Mouse (Mus musculus): ENCODE measurements at regions not wholly inside any gene's neighbourhood (a gene's known extent, or its start where the extent isn't known, plus 50 kb on each side); places are given as distances from the start of the nearest gene placed in this dataset.

DNA sequence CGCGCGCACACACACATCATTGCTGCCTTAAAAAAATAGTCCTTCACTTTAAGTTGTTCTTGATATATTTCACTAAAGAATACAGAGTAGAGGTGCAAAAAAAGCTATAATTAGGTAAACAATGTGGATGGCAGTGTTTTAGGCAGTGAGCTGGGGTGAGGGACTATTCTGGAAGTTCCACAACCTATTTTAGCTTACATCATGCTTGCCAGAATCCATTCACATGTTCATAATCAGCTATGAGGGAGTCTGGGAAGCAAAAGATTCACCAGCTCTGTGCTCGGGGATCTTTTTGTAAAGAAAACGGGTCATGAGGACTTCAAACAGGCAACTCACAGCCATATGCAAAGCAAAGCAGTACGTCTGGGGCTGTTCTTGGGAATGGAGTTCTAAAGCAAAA lies 242.3 kb downstream of the Cog6 start:
- Histone ChIP-seq H3K4me3 (no peak overlapping the region), H3K4me2 (no peak overlapping the region), H3K9ac (no peak overlapping the region), H3K4me1 (no peaks in the 10 kb centered on the region), H3K27ac (no peak overlapping the region), H3K27me3 (0 out of 2 replicates have a peak, but pooled peaks cover 7% of the 10 kb centered on the region), H3K36me3 (no peaks in the 10 kb centered on the region), H3K9me3 (no peaks in the 10 kb centered on the region)
- WGBS: 83% methylated on average over 6 of the region's 6 CpGs
- no peak for ATAC-seq (ENCODE audit: insufficient number of reproducible peaks, low FRiP score, low TSS enrichment, low read depth)

DNA sequence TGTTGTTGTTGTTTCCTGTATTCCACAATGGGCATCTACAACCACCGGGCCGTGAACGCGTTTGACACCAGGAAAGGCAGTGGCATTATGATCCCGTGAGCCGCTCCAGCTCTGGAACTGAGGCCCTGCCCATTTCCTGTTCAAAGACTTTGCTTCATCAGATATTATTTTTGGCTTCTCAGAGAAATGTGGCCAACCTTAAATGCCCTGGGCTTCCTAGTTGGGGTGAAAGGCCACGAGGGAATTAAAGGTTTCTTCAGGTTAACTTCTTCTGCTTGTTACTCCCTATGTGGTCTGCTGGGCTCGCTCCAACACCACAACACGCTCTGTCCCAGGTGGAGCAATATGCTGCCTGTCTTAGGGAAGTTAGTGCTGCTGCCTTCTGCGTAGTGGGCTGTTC lies 249.8 kb downstream of the Cog6 start:
- Histone ChIP-seq H3K36me3 (no peaks in the 10 kb centered on the region), H3K4me3 (no peak overlapping the region), H3K9me3 (no peaks in the 10 kb centered on the region), H3K4me1 (peaks cover 8% of the 10 kb centered on the region), H3K27ac (no peak overlapping the region), H3K9ac (no peak overlapping the region), H3K4me2 (no peak overlapping the region), H3K27me3 (no peaks in the 10 kb centered on the region; the same call in 1 of the 2 replicates)
- ATAC-seq (ENCODE audit: insufficient number of reproducible peaks, low FRiP score, low TSS enrichment, low read depth): no peak
- whole genome bisulfite sequencing: 50% methylated on average over 10 of the region's 10 CpGs

DNA sequence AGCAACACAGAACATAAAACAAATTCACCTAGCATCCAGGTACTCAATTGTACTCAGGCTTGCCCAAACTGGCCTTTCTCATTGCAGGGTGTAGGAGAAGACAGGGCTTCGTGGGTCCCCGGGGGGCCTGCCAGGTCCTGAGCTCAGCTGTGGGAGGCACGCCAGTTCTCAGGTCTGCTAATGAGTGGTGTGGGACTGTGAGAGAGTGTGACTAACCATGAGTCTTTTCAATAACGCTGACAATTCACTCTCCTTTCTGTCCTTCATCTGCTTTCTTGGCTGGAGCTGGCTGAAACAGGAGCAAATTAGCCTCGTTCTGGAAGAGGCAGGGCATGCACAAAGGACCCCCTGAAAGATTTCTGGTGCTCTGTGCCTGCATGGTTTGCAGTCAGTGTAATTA lies 250.2 kb downstream of the Cog6 start:
- Histone ChIP-seq H3K27ac (no peak overlapping the region), H3K9me3 (no peaks in the 10 kb centered on the region), H3K36me3 (no peaks in the 10 kb centered on the region), H3K9ac (no peak overlapping the region), H3K27me3 (no peaks in the 10 kb centered on the region; the same call in 1 of the 2 replicates), H3K4me1 (peaks cover 8% of the 10 kb centered on the region), H3K4me3 (no peak overlapping the region), H3K4me2 (no peak overlapping the region)
- no peak for ATAC-seq (ENCODE audit: insufficient number of reproducible peaks, low FRiP score, low TSS enrichment, low read depth)
- WGBS: 38% methylated on average over 5 of the region's 5 CpGs

DNA sequence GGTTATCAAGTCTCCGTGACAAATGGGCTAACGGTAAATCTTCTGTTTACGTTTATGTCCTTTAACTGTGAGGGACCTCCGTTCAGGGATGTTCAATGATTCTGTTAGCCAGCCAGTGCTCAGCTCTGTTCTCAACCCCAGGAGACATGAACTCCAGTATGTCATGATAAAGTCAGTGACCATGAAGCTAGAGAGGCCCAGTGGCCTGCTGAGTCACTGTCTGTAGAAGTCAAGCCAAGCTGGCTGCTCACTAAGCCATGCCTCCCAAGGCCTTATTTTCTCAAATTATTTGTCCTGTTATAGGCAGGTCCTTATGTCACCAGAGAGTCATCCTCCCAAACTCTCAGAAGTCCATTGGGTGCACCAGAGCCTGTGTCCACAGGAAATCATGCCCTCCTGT lies 252.9 kb downstream of the Cog6 start:
- no peak overlapping the region for H3K4me3 ChIP-seq
- no peaks in the 10 kb centered on the region for H3K36me3 ChIP-seq
- no peak overlapping the region for H3K4me2 ChIP-seq
- no peak overlapping the region for H3K27ac ChIP-seq
- 75% methylated on average over 4 of the region's 4 CpGs for WGBS
- H3K4me1 ChIP-seq: peaks cover 8% of the 10 kb centered on the region
- no peak overlapping the region for H3K9ac ChIP-seq
- H3K9me3 ChIP-seq: no peaks in the 10 kb centered on the region
- ATAC-seq (ENCODE audit: insufficient number of reproducible peaks, low FRiP score, low TSS enrichment, low read depth): no peak
- no peaks in the 10 kb centered on the region; the same call in 1 of the 2 replicates for H3K27me3 ChIP-seq

DNA sequence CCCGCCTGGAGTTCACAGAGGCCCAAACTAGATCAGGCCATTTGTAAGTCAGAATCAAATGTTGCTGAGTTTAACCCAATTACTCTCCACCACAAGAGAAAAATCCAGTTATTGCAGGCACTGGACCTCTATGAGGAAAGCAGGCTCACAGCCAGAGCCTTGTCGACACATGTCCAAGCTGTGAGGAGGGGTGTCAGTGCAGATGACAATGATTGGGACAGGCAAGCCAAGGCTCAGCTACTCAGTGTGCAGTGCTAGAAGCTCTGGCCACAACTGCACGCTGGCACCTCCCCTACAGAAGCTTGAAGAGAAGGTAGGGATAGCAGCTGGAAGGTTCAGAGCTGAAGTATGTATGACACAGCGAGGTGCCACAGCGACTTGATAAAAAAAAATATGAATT lies 253.4 kb downstream of the Cog6 start:
- WGBS: 74% methylated on average over 5 of the region's 5 CpGs

DNA sequence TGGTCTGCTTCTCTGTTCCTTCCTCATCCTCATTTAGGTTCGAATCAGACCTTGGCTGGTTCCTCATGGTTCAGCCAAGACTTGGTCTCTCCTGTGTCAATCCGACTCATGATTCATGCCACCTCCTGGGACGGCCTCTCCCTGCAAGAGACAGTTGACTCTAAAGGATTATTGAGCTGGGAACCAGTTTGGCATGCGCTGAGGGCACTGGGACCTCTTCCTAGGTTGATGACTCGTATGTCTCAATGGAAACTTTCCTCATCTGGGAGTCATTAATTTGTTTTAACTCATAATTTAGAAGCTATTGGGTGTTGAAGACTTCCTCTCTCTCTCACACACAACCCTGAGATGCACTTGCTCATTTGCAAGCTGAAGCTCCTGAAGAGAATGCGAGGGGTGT lies 254.5 kb downstream of the Cog6 start:
- H3K4me2 ChIP-seq: no peak overlapping the region
- no peaks in the 10 kb centered on the region for H3K9me3 ChIP-seq
- no peaks in the 10 kb centered on the region for H3K36me3 ChIP-seq
- WGBS: 83% methylated on average over 6 of the region's 6 CpGs
- no peak for ATAC-seq (ENCODE audit: insufficient number of reproducible peaks, low FRiP score, low TSS enrichment, low read depth)
- H3K4me3 ChIP-seq: no peak overlapping the region
- no peak overlapping the region for H3K9ac ChIP-seq
- peaks cover 8% of the 10 kb centered on the region for H3K4me1 ChIP-seq
- H3K27me3 ChIP-seq: no peaks in the 10 kb centered on the region; the same call in 1 of the 2 replicates
- H3K27ac ChIP-seq: no peak overlapping the region

More for the DNA sequence above, 253.4 kb downstream of the Cog6 start:
- H3K4me1 ChIP-seq: peaks cover 8% of the 10 kb centered on the region
- no peak for ATAC-seq (ENCODE audit: insufficient number of reproducible peaks, low FRiP score, low TSS enrichment, low read depth)
- H3K9me3 ChIP-seq: no peaks in the 10 kb centered on the region
- no peak overlapping the region for H3K27ac ChIP-seq
- no peak overlapping the region for H3K9ac ChIP-seq
- H3K36me3 ChIP-seq: no peaks in the 10 kb centered on the region
- no peak overlapping the region for H3K4me3 ChIP-seq
- no peaks in the 10 kb centered on the region; the same call in 1 of the 2 replicates for H3K27me3 ChIP-seq
- H3K4me2 ChIP-seq: no peak overlapping the region

DNA sequence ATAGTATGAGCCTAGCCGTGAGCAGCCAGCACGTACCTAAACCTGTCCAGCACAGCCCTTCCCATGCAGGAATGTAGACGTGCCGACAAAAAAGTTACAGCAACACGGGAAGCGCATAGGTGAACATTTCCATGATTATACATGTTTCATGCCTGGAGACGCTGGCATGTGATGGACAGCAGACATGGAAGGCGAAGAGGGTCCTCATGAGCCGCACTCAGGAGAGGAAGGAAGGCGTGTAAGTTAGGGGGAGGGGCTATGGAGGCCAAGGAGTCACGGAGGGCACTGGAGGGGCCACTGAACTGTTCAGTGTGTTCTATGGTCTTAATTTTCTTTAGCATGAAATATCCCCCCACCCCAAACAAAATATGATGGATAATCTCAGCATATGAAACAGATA lies 257.2 kb downstream of the Cog6 start:
- no peaks in the 10 kb centered on the region for H3K4me1 ChIP-seq
- no peak overlapping the region for H3K4me2 ChIP-seq
- WGBS: 88% methylated on average over 11 of the region's 11 CpGs
- H3K27me3 ChIP-seq: no peaks in the 10 kb centered on the region
- H3K9me3 ChIP-seq: no peaks in the 10 kb centered on the region
- H3K4me3 ChIP-seq: no peak overlapping the region
- ATAC-seq (ENCODE audit: insufficient number of reproducible peaks, low FRiP score, low TSS enrichment, low read depth): no peak
- no peaks in the 10 kb centered on the region for H3K36me3 ChIP-seq
- no peak overlapping the region for H3K9ac ChIP-seq
- H3K27ac ChIP-seq: no peak overlapping the region

DNA sequence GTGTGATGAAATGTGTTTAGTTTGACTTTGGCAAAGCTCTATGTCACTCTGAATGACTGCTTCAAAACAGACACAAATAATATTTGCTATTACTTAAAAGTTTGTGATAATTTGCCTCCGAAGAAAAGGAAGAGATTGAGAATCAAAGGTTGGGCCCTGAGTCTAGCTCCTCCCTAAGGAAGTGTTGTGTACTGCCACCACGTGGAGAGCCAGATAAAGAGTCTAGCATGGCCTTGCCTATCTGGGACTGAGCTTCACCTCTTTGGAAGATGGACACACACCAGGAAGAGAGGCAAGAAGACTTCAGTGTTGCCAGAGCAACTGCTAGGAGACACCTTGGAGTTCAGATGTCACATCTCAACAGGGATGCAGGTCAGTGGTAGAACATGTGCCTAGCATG lies 258.5 kb downstream of the Cog6 start:
- no peak overlapping the region for H3K4me2 ChIP-seq
- no peaks in the 10 kb centered on the region for H3K9me3 ChIP-seq
- no peaks in the 10 kb centered on the region for H3K27me3 ChIP-seq
- H3K4me1 ChIP-seq: no peaks in the 10 kb centered on the region
- WGBS: 29% methylated on average over 2 of the region's 2 CpGs
- H3K36me3 ChIP-seq: no peaks in the 10 kb centered on the region
- no peak overlapping the region for H3K27ac ChIP-seq
- ATAC-seq (ENCODE audit: insufficient number of reproducible peaks, low FRiP score, low TSS enrichment, low read depth): no peak
- no peak overlapping the region for H3K9ac ChIP-seq
- no peak overlapping the region for H3K4me3 ChIP-seq

DNA sequence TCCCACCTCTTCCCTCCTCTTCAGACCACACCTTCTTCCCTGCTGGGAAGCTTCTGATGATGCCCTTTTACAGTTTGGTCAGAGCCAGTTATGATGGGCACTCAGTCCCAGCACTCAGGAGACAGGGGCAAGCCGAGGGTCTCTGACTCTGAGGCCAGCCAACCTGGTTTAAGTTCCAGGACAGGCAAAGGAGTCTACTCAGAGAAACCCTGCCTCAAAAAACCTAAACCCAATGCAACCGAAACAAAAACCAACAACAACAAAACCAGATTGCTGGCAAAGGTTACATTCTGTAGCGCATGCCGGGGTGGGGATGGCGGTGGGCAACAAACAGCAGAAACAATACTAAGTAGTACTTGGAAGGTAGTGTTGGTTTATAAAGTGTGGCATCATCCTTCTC lies 260.2 kb downstream of the Cog6 start:
- H3K27ac ChIP-seq: no peak overlapping the region
- 94% methylated on average over 5 of the region's 5 CpGs for WGBS
- H3K4me2 ChIP-seq: no peak overlapping the region
- H3K9me3 ChIP-seq: no peaks in the 10 kb centered on the region
- H3K4me1 ChIP-seq: no peaks in the 10 kb centered on the region
- H3K4me3 ChIP-seq: no peak overlapping the region
- H3K36me3 ChIP-seq: no peaks in the 10 kb centered on the region
- no peak for ATAC-seq (ENCODE audit: insufficient number of reproducible peaks, low FRiP score, low TSS enrichment, low read depth)
- H3K9ac ChIP-seq: no peak overlapping the region
- H3K27me3 ChIP-seq: no peaks in the 10 kb centered on the region

DNA sequence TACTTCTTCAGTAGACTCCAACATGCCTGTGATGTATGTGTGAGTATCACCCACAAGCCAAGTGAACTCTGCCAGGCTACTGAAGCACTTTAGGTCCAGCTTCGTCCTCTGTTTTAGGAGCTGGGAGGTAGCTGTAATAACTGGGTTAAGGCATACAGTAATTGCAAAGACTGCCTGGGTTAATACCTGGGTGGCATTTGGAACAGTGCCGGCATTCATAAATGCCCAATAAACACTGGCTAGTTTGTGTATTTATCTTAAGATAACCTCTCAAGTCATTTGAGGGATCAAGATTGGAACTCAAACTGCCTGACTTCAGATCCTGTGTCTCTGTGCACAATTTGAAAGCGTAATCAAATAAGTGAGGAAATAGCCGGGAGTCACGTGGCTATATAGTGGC lies 261.0 kb downstream of the Cog6 start:
- no peaks in the 10 kb centered on the region for H3K4me1 ChIP-seq
- WGBS: 73% methylated on average over 5 of the region's 5 CpGs
- no peak overlapping the region for H3K27ac ChIP-seq
- H3K4me2 ChIP-seq: no peak overlapping the region
- no peak overlapping the region for H3K9ac ChIP-seq
- no peaks in the 10 kb centered on the region for H3K27me3 ChIP-seq
- H3K9me3 ChIP-seq: no peaks in the 10 kb centered on the region
- H3K36me3 ChIP-seq: no peaks in the 10 kb centered on the region
- ATAC-seq (ENCODE audit: insufficient number of reproducible peaks, low FRiP score, low TSS enrichment, low read depth): no peak
- no peak overlapping the region for H3K4me3 ChIP-seq

DNA sequence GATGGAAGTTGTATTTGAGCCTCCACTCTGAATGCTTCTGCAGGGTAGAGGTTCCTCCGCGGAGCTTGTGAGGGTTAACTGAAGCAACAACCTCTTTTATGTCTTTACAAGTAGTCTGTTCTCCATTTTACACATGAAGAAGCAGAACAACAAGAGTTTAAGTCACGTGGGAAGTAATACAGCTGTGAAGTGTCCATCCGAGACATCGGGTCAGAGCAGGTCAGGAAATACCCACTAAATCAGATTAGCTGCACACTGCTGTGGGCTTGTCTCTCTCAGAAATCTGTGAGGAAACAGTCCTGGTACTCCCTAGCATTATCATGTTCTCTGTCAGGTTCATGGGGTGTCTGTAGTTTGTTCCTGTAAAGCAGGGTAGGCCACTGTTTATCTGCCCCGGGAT lies 262.1 kb downstream of the Cog6 start:
- no peak for ATAC-seq (ENCODE audit: insufficient number of reproducible peaks, low FRiP score, low TSS enrichment, low read depth)
- 47% methylated on average over 6 of the region's 6 CpGs for WGBS

DNA sequence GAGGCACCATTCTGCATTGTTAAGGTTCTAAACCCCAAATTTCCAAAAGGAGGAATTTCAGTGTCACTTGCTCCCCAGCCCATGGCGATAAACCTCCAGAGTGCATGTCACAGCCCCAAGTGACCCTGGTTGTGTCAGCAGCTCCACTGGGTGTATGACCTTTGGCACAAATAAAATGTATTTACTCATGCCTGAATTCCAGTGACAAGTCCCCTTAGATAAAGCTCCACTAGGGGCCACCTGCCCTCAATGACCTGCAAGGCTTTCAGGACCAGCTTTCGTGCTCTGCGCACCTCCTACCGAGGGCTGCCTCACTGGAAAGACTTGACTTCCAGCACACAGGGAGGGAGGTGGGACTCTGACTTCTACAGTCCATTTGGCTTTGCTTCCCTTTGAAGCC lies 262.6 kb downstream of the Cog6 start:
- no peak for ATAC-seq (ENCODE audit: insufficient number of reproducible peaks, low FRiP score, low TSS enrichment, low read depth)
- no peak overlapping the region for H3K9ac ChIP-seq
- no peaks in the 10 kb centered on the region for H3K36me3 ChIP-seq
- H3K27me3 ChIP-seq: no peaks in the 10 kb centered on the region
- H3K9me3 ChIP-seq: no peaks in the 10 kb centered on the region
- H3K4me1 ChIP-seq: no peaks in the 10 kb centered on the region
- 75% methylated on average over 4 of the region's 4 CpGs for WGBS
- H3K4me2 ChIP-seq: no peak overlapping the region
- no peak overlapping the region for H3K27ac ChIP-seq
- H3K4me3 ChIP-seq: no peak overlapping the region

More for the DNA sequence above, 262.1 kb downstream of the Cog6 start:
- Histone ChIP-seq H3K27me3 (no peaks in the 10 kb centered on the region), H3K9ac (no peak overlapping the region), H3K4me1 (no peaks in the 10 kb centered on the region), H3K4me2 (no peak overlapping the region), H3K27ac (no peak overlapping the region), H3K4me3 (no peak overlapping the region), H3K36me3 (no peaks in the 10 kb centered on the region), H3K9me3 (no peaks in the 10 kb centered on the region)

DNA sequence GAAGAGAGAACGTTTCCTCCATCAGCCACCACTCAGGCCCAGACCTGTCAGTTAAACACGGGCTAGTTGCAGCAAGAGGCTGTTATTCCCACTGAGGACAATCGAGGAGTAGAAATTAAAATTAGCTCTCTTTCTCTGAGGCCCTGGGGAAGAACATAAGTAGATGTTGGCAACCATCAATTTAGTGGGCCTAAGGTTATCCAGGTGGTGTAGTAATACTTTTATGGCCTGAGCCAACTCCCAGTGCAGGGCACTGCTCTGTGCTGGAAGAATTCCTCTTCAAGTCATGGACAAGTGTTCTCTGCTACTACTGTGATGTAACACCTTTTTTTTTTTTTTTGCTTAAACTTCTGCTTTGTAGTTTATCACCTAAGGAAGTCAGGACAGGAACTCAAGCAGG lies 270.1 kb downstream of the Cog6 start:
- H3K4me2 ChIP-seq: no peak overlapping the region
- WGBS: 36% methylated on average over 3 of the region's 3 CpGs
- ATAC-seq (ENCODE audit: insufficient number of reproducible peaks, low FRiP score, low TSS enrichment, low read depth): no peak
- no peaks in the 10 kb centered on the region for H3K27me3 ChIP-seq
- no peak overlapping the region for H3K27ac ChIP-seq
- 0 out of 2 replicates have a peak, but pooled peaks cover 3% of the 10 kb centered on the region for H3K4me1 ChIP-seq
- no peaks in the 10 kb centered on the region for H3K36me3 ChIP-seq
- H3K9me3 ChIP-seq: no peaks in the 10 kb centered on the region
- H3K9ac ChIP-seq: no peak overlapping the region
- no peak overlapping the region for H3K4me3 ChIP-seq
